Mouse (Mus musculus) thymus, adult 2 months (tissue): ENCODE data around the gene Traf7.

Experiments
- CTCF ChIP-seq: fragments of 200-500 bp; IDR thresholded peaks from 2 replicates; pipeline ENCODE4 v1.5.1; 2012; ENCODE audit warnings: mild to moderate bottlenecking, control low read depth, low read length, moderate library complexity, borderline replicate concordance; ENCODE audit not compliant: control insufficient read depth, poor library complexity, insufficient read depth; ENCODE audit errors: extremely low read depth
- POLR2A ChIP-seq: fragments of 200-500 bp; IDR thresholded peaks from 2 replicates; pipeline ENCODE4 v1.6.1; 2012; ENCODE audit warnings: mild to moderate bottlenecking, low read length, control low read depth, moderate library complexity; ENCODE audit not compliant: control insufficient read depth, poor library complexity, insufficient read depth; ENCODE audit errors: extremely low read depth

- no peak for TF ChIP-seq CTCF
- TF ChIP-seq POLR2A: no peak
These were observed 11.2 kb upstream of the Traf7 start for GRCm38 (mm10) chr17:24538950-24539349.
